Mouse (Mus musculus): ENCODE measurements at regions not wholly inside any gene's neighbourhood (a gene's known extent, or its start where the extent isn't known, plus 50 kb on each side); places are given as distances from the start of the nearest gene placed in this dataset.

- no peak for TF ChIP-seq POLR2A (IDR thresholded peaks at IDR 0.05; ENCODE audit: borderline replicate concordance, extremely low read depth, low read depth, low read length)
- no peak for TF ChIP-seq CTCF (IDR thresholded peaks at IDR 0.05; ENCODE audit: insufficient read depth, low read length)
These were observed 491.5 kb downstream of the Sox2 start for GRCm38 (mm10) chr3:35141500-35142220.
